Mouse (Mus musculus) limb, embryonic 14.5 days (tissue): Measurements from ENCODE around the gene Lamp1. TPM values are rescaled to one million over a fixed set of nuclear protein-coding genes. Genes with fewer than 3 reads are reported as not detected.
A peak's percentile ranks its signal among the peaks of the same experiment; 100 is the strongest.

ENCODE experiments used
- ATAC-seq: fragments of 200-750 bp; cut with Nextera tagmentation; 2 replicates; pipeline ENCODE4 v1.8.0; 2017; ENCODE audit warnings: low read depth, moderate number of reproducible peaks, moderate TSS enrichment; ENCODE audit not compliant: low FRiP score
- DNase-seq: peaks from one replicate; pipeline ENCODE4 v3.0.0-alpha.2; 2015; ENCODE audit warnings: low spot score
- H3K27ac ChIP-seq: fragments of 300-500 bp; sonication (generic); replicated peaks from 2 replicates; pipeline ENCODE4 v1.5.1; 2014; ENCODE audit warnings: low read depth, mild to moderate bottlenecking, low read length, moderate library complexity, mixed read lengths
- H3K27me3 ChIP-seq: fragments of 300-500 bp; sonication (generic); 2 replicates; pipeline ENCODE4 v1.6.1; 2014; ENCODE audit warnings: low read length, mixed read lengths; ENCODE audit not compliant: control insufficient read depth, insufficient read depth
- H3K36me3 ChIP-seq: fragments of 300-500 bp; sonication (generic); 2 replicates; pipeline ENCODE4 v1.6.1; 2014; ENCODE audit warnings: mild to moderate bottlenecking, low read length, moderate library complexity, mixed read lengths; ENCODE audit not compliant: control insufficient read depth, insufficient read depth
- H3K4me1 ChIP-seq: fragments of 300-500 bp; sonication (generic); 2 replicates; pipeline ENCODE4 v1.6.1; 2014; ENCODE audit warnings: antibody characterized with exemption, low read length, mixed read lengths; ENCODE audit not compliant: control insufficient read depth, insufficient read depth
- H3K4me2 ChIP-seq: fragments of 300-500 bp; sonication (generic); replicated peaks from 2 replicates; pipeline ENCODE4 v1.6.1; 2014; ENCODE audit warnings: low read depth, mild to moderate bottlenecking, low read length, moderate library complexity; ENCODE audit not compliant: severe bottlenecking
- H3K4me3 ChIP-seq: fragments of 300-500 bp; sonication (generic); replicated peaks from 2 replicates; pipeline ENCODE4 v1.5.1; 2014; ENCODE audit warnings: low read length
- H3K9ac ChIP-seq: fragments of 300-500 bp; sonication (generic); 2 replicates; pipeline ENCODE4 v1.6.1; 2014; ENCODE audit warnings: mild to moderate bottlenecking, low read depth, low read length, moderate library complexity; ENCODE audit not compliant: severe bottlenecking
- H3K9me3 ChIP-seq: fragments of 300-500 bp; sonication (generic); 2 replicates; pipeline ENCODE4 v1.6.1; 2016; ENCODE audit warnings: low read length; ENCODE audit not compliant: control insufficient read depth
- POLR2A ChIP-seq: fragments of 200-500 bp; IDR thresholded peaks from 2 replicates; pipeline ENCODE4 v1.8.0; 2012; ENCODE audit warnings: inconsistent platforms, mild to moderate bottlenecking, moderate library complexity, borderline replicate concordance; ENCODE audit not compliant: insufficient read depth, insufficient read length; ENCODE audit errors: extremely low read depth
- WGBS: fragments of 180-500 bp; shearing (Covaris S2); extraction: QIAGEN DNeasy Blood & Tissue Kit; methylation state at CpG from one replicate; pipeline ENCODE4 v1.1.7; 2014; 5-methylcytosine and 5-hydroxymethylcytosine counted together
- polyA plus RNA-seq, 2 experiments: library from polyadenylated mRNA; depleted of rRNA in 1 of 2; stranded (reverse) in 1 of 2; unstranded in 1 of 2; fragments of >200 nt; fragmentation: Nextera tagmentation in 1 of 2; extraction: Ambion mirVana in 1 of 2; gene quantifications; 2 replicates each; pipeline versions ENCODE4 v1.2.1 to v1.2.3; 2012 to 2014

The Lamp1 gene
- polyA plus RNA-seq, 2 experiments = 300 to 335 TPM

GRCm38 (mm10) chr8:13209770-13210169, 50.8 kb downstream of the Lamp1 start:
- H3K4me3 ChIP-seq = no peak overlapping the region
- no peaks in the 10 kb centered on the region for H3K36me3 ChIP-seq
- no peak overlapping the region for H3K27ac ChIP-seq
- H3K9ac ChIP-seq = no peak overlapping the region
- no peaks in the 10 kb centered on the region for H3K27me3 ChIP-seq
- TF ChIP-seq POLR2A = no peak
- H3K4me1 ChIP-seq = peaks cover 12% of the 10 kb centered on the region
- no peak overlapping the region for H3K4me2 ChIP-seq
- H3K9me3 ChIP-seq = no peaks in the 10 kb centered on the region
- WGBS = 38% methylated on average over 1 of the region's 1 CpGs
- ATAC-seq = no peak
- no peak for DNase-seq

GRCm38 (mm10) chr8:13213479-13214268, 54.7 kb downstream of the Lamp1 start:
- 0 out of 2 replicates have a peak overlapping the region, but pooled peaks have one; percentile 14 for H3K27ac ChIP-seq

GRCm38 (mm10) chr8:13216386-13216785, 57.4 kb downstream of the Lamp1 start:
- Histone ChIP-seq H3K36me3 (no peaks in the 10 kb centered on the region), H3K27me3 (no peaks in the 10 kb centered on the region), H3K4me2 (no peak overlapping the region), H3K9me3 (no peaks in the 10 kb centered on the region), H3K27ac (no peak overlapping the region), H3K4me3 (no peak overlapping the region), H3K9ac (no peak overlapping the region), H3K4me1 (peaks cover 12% of the 10 kb centered on the region)
- no peak for TF ChIP-seq POLR2A
- 55% methylated on average over 8 of the region's 8 CpGs for WGBS
- no peak for ATAC-seq
- no peak for DNase-seq

More at GRCm38 (mm10) chr8:13213479-13214268, 54.7 kb downstream of the Lamp1 start:
- TF ChIP-seq POLR2A = no peak
- Histone ChIP-seq H3K9ac (no peak overlapping the region), H3K4me2 (no peak overlapping the region; the same call in 1 of the 2 replicates), H3K4me1 (peaks cover 12% of the 10 kb centered on the region), H3K27me3 (no peaks in the 10 kb centered on the region), H3K36me3 (no peaks in the 10 kb centered on the region), H3K9me3 (no peaks in the 10 kb centered on the region), H3K4me3 (no peak overlapping the region)
- DNase-seq (peak; percentile 63), ATAC-seq (peak; percentile 79; the same call in 1 of the 2 replicates)
- 22% methylated on average over 10 of the region's 10 CpGs for WGBS

- H3K27me3 ChIP-seq = no peaks in the 10 kb centered on the region
- H3K4me3 ChIP-seq = no peak overlapping the region
- ATAC-seq (no peak), DNase-seq (no peak)
- no peak overlapping the region for H3K27ac ChIP-seq
- H3K4me2 ChIP-seq = no peak overlapping the region
- H3K4me1 ChIP-seq = peaks cover 12% of the 10 kb centered on the region
- no peak for TF ChIP-seq POLR2A
- WGBS = 30% methylated on average over 5 of the region's 5 CpGs
- no peaks in the 10 kb centered on the region for H3K36me3 ChIP-seq
- no peak overlapping the region for H3K9ac ChIP-seq
- no peaks in the 10 kb centered on the region for H3K9me3 ChIP-seq
Observed at GRCm38 (mm10) chr8:13217093-13217492, 58.1 kb downstream of the Lamp1 start.

GRCm38 (mm10) chr8:13217986-13218385, 59.0 kb downstream of the Lamp1 start:
- DNase-seq = no peak
- H3K36me3 ChIP-seq = no peaks in the 10 kb centered on the region
- no peak overlapping the region for H3K9ac ChIP-seq
- H3K4me3 ChIP-seq = no peak overlapping the region
- H3K27ac ChIP-seq = no peak overlapping the region
- H3K27me3 ChIP-seq = no peaks in the 10 kb centered on the region
- H3K4me2 ChIP-seq = no peak overlapping the region
- TF ChIP-seq POLR2A = no peak
- ATAC-seq = no peak
- H3K4me1 ChIP-seq = peaks cover 12% of the 10 kb centered on the region
- no peaks in the 10 kb centered on the region for H3K9me3 ChIP-seq

GRCm38 (mm10) chr8:13218441-13218840, 59.5 kb downstream of the Lamp1 start:
- 83% methylated on average over 4 of the region's 4 CpGs for WGBS
- no peak for DNase-seq
- H3K4me1 ChIP-seq = peaks cover 7% of the 10 kb centered on the region
- no peaks in the 10 kb centered on the region for H3K27me3 ChIP-seq
- H3K36me3 ChIP-seq = no peaks in the 10 kb centered on the region
- H3K4me3 ChIP-seq = no peak overlapping the region
- ATAC-seq = no peak
- H3K4me2 ChIP-seq = no peak overlapping the region
- no peak overlapping the region for H3K27ac ChIP-seq
- no peaks in the 10 kb centered on the region for H3K9me3 ChIP-seq
- H3K9ac ChIP-seq = no peak overlapping the region
- TF ChIP-seq POLR2A = no peak
